7 mouse cellular contexts compared by ENCODE assay signal in genomic region chr5:115340577-115341313, GRCm38 (mm10). TPM values are rescaled to one million over a fixed set of nuclear protein-coding genes. Genes with fewer than 3 reads are reported as not detected.
A peak's percentile ranks its signal among the peaks of the same experiment; 100 is the strongest.
DNase-seq lines count a peak whose midpoint lies in the region; ATAC-seq and TF ChIP-seq lines count a peak whose summit lies in the region.

Gene Gatc (minus strand): TSS chr5:115341178.
Gene Triap1 (plus strand): TSS chr5:115341225.

- H3K9me3 ChIP-seq in embryonic facial prominence, embryonic 10.5 days: no peaks in the 10 kb centered on the region
- H3K9me3 ChIP-seq in intestine, postnatal 0 days (ENCODE audit: control insufficient read depth): no peaks in the 10 kb centered on the region
- no peaks in the 10 kb centered on the region for H3K9me3 ChIP-seq in midbrain, embryonic 11.5 days (ENCODE audit: control insufficient read depth, low read length)

- peak within 1 kb of the TSS; percentile 87 for H3K4me3 ChIP-seq in embryonic facial prominence, embryonic 10.5 days
- peak within 1 kb of the TSS; percentile 95 for H3K4me3 ChIP-seq in intestine, postnatal 0 days (ENCODE audit: low read depth, low read length)
- peak within 1 kb of the TSS; percentile 79 for H3K4me3 ChIP-seq in midbrain, embryonic 11.5 days (ENCODE audit: low read depth, low read length)

- peaks cover 64% of the 10 kb centered on the region for H3K36me3 ChIP-seq in embryonic facial prominence, embryonic 10.5 days (replicated peaks)
- peaks cover 35% of the 10 kb centered on the region for H3K36me3 ChIP-seq in intestine, postnatal 0 days (ENCODE audit: control insufficient read depth, insufficient read depth)
- peaks cover 22% of the 10 kb centered on the region for H3K36me3 ChIP-seq in midbrain, embryonic 11.5 days (ENCODE audit: control insufficient read depth, insufficient read depth, low read length)

- peak; percentile 94 for DNase-seq in adrenal gland, postnatal 14 days
- DNase-seq in embryonic facial prominence, embryonic 10.5 days (ENCODE audit: low spot score): peak; percentile 94
- no peak for DNase-seq in gonadal fat pad, adult 2 months (ENCODE audit: low read depth)
- DNase-seq in left cerebral cortex, postnatal 4 days: peak; percentile 92
- DNase-seq in midbrain, embryonic 11.5 days (ENCODE audit: low spot score, missing footprints): peak; percentile 100
- peak; percentile 83 for DNase-seq in skeletal muscle tissue, adult 2 months (ENCODE audit: low read depth, low spot score)

- H3K27ac ChIP-seq in embryonic facial prominence, embryonic 10.5 days (replicated peaks): peak within 1 kb of the TSS; percentile 92
- peak within 1 kb of the TSS; percentile 74 for H3K27ac ChIP-seq in intestine, postnatal 0 days (ENCODE audit: low read depth, low read length)
- H3K27ac ChIP-seq in midbrain, embryonic 11.5 days (ENCODE audit: low read depth, low read length): peak within 1 kb of the TSS; percentile 78

- TF ChIP-seq CTCF in intestine, postnatal 0 days (IDR thresholded peaks at IDR 0.05; ENCODE audit: low read depth): peak; percentile 17; the same call in 1 of the 2 replicates

- H3K9ac ChIP-seq in intestine, postnatal 0 days (ENCODE audit: low read depth, low read length): peak within 1 kb of the TSS; percentile 91
- H3K9ac ChIP-seq in midbrain, embryonic 11.5 days (ENCODE audit: low read length): peak within 1 kb of the TSS; percentile 94

- peak within 1 kb of the TSS; percentile 83 for H3K4me2 ChIP-seq in intestine, postnatal 0 days (replicated peaks; ENCODE audit: low read depth)
- peak within 1 kb of the TSS; percentile 78 for H3K4me2 ChIP-seq in midbrain, embryonic 11.5 days

- peaks cover 28% of the 10 kb centered on the region for H3K4me1 ChIP-seq in embryonic facial prominence, embryonic 10.5 days
- H3K4me1 ChIP-seq in intestine, postnatal 0 days (replicated peaks; ENCODE audit: control insufficient read depth, insufficient read depth, low read length): 0 out of 2 replicates have a peak, but pooled peaks cover 6% of the 10 kb centered on the region
- peaks cover 11% of the 10 kb centered on the region; the same call in 1 of the 2 replicates for H3K4me1 ChIP-seq in midbrain, embryonic 11.5 days (ENCODE audit: control insufficient read depth, insufficient read depth, low read length)

- peak; percentile 92 for ATAC-seq in intestine, postnatal 0 days
- ATAC-seq in midbrain, embryonic 11.5 days (ENCODE audit: low FRiP score): peak; percentile 91

- H3K27me3 ChIP-seq in embryonic facial prominence, embryonic 10.5 days (replicated peaks; ENCODE audit: low read depth, poor library complexity, severe bottlenecking): no peaks in the 10 kb centered on the region
- no peaks in the 10 kb centered on the region for H3K27me3 ChIP-seq in intestine, postnatal 0 days (replicated peaks; ENCODE audit: control insufficient read depth, insufficient read depth, low read length)
- no peaks in the 10 kb centered on the region for H3K27me3 ChIP-seq in midbrain, embryonic 11.5 days (ENCODE audit: control insufficient read depth, insufficient read depth, low read length)

- WGBS in embryonic facial prominence, embryonic 10.5 days: under 1% methylated on average over 62 of the region's 62 CpGs
- under 1% methylated on average over 62 of the region's 62 CpGs for WGBS in intestine, postnatal 0 days
- under 1% methylated on average over 62 of the region's 62 CpGs for whole genome bisulfite sequencing in midbrain, embryonic 11.5 days

- intact Hi-C loops in left cerebral cortex, postnatal 4 days (cut with DNase I): no loop called here

RNA-seq across cellular contexts. Expression of gene Gatc, which starts in this region (rescaled TPM):
- total RNA-seq in adrenal gland, postnatal 14 days (2021): 21.2 and 23.9 TPM in 2 replicates
- polyA plus RNA-seq in embryonic facial prominence, embryonic 10.5 days (2016; fragmentation: Nextera tagmentation; extraction: Ambion mirVana): 34.8 and 38.0 TPM in 2 replicates
- 12.4 and 14.3 TPM in 2 replicates for polyA plus RNA-seq in gonadal fat pad, adult 2 months (2012; rRNA removed)
- polyA plus RNA-seq in intestine, postnatal 0 days (2015; fragmentation: Nextera tagmentation; extraction: Ambion mirVana): 12.9 and 15.2 TPM in 2 replicates
- total RNA-seq in left cerebral cortex, postnatal 4 days (2021): 10 to 100 TPM; 29.6 to 29.7 TPM
- 43.5 and 46.8 TPM in 2 replicates for polyA plus RNA-seq in midbrain, embryonic 11.5 days (2014; fragmentation: Nextera tagmentation; extraction: Ambion mirVana)

RNA-seq across cellular contexts. Expression of gene Triap1, which starts in this region (rescaled TPM):
- 31.5 and 35.5 TPM in 2 replicates for total RNA-seq in adrenal gland, postnatal 14 days (2021)
- 54.2 and 55.7 TPM in 2 replicates for polyA plus RNA-seq in embryonic facial prominence, embryonic 10.5 days (2016; fragmentation: Nextera tagmentation; extraction: Ambion mirVana)
- polyA plus RNA-seq in gonadal fat pad, adult 2 months (2012; rRNA removed): 19.1 and 28.7 TPM in 2 replicates
- polyA plus RNA-seq in intestine, postnatal 0 days (2015; fragmentation: Nextera tagmentation; extraction: Ambion mirVana): 49.8 and 51.9 TPM in 2 replicates
- 10 to 100 TPM; 30.3 to 30.5 TPM for total RNA-seq in left cerebral cortex, postnatal 4 days (2021)
- 57.7 and 64.7 TPM in 2 replicates for polyA plus RNA-seq in midbrain, embryonic 11.5 days (2014; fragmentation: Nextera tagmentation; extraction: Ambion mirVana)
